Mouse (Mus musculus) CD4-positive, CD25-positive, alpha-beta regulatory T cell, adult 2 months (primary cell): ENCODE data around the gene Cdk5rap3.

ENCODE experiments used
- DNase-seq: peaks from one replicate; pipeline ENCODE4 v3.0.0-alpha.2; 2012; ENCODE audit warnings: low read depth, low spot score

Cdk5rap3 gene

DNA sequence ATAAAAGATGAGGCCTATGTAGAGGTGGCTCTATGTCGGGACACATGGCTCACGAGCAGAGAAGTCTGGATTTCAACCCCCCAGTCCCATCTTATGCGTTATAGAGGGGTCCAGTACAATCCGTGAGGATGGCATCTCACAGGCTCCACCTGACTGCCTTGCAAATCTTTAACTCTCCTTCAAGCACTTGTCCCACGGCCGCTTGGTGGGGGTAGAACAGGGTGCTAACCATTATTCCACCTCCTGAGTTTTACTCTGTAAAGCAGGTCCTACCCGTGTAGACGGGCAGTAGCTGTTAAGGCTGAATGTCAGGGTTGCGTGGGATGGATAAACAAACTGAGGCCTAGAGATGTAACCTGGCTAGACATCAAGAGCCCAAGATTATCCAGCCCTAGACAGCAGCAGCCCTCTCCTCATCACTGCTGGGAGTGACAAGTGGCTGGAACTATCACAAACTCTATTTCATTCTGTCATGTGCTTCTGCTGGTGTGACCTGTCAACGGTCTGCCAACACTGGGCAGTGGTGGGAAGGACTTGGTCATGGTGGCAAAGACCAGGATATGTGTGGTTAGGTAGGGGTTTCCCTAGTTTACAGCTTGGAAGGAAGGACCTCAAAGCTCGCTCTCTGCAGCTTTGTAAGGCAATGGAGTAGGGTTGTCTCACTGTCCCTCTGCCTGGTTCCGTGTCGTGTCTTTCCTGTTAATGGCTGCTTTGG lies 17.4 kb upstream of the Cdk5rap3 start:
- DNase-seq: no peak

GRCm38 (mm10) chr11:96931327-96932062 lies 15.2 kb upstream of the Cdk5rap3 start:
- no peak for DNase-seq

- no peak for DNase-seq
Observed at GRCm38 (mm10) chr11:96929766-96930331, 13.6 kb upstream of the Cdk5rap3 start.

- DNase-seq: no peak
Observed at GRCm38 (mm10) chr11:96929096-96929765, 12.9 kb upstream of the Cdk5rap3 start.

- DNase-seq: no peak
Observed at GRCm38 (mm10) chr11:96928691-96929090, 12.4 kb upstream of the Cdk5rap3 start.

DNA sequence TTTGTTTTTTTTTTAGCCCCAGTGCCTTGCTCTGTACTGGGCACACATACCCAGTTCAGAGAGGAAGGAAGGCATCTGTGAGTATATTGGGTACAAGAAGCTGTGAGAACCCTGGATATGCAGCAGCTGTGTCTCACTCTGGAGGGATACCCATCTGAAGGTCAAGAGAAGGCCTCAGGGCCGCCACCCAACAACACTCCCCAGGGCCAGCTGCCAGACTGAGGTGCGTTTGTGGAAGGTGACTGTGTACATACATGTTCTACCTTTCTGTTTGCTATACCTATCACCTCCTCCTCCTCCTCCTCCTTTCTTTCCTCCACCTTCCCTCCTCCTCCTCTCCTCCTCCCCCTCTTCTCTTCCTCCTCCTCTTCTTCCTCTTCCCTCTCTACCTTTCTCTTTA lies 11.8 kb upstream of the Cdk5rap3 start, which contains the start of gene Prr15l:
TSS of gene Prr15l (plus strand) at position 17 of the 400 bp plus-strand sequence.
- DNase-seq: no peak

- no peak for DNase-seq
Observed at GRCm38 (mm10) chr11:96926587-96926986, 10.3 kb upstream of the Cdk5rap3 start.

DNA sequence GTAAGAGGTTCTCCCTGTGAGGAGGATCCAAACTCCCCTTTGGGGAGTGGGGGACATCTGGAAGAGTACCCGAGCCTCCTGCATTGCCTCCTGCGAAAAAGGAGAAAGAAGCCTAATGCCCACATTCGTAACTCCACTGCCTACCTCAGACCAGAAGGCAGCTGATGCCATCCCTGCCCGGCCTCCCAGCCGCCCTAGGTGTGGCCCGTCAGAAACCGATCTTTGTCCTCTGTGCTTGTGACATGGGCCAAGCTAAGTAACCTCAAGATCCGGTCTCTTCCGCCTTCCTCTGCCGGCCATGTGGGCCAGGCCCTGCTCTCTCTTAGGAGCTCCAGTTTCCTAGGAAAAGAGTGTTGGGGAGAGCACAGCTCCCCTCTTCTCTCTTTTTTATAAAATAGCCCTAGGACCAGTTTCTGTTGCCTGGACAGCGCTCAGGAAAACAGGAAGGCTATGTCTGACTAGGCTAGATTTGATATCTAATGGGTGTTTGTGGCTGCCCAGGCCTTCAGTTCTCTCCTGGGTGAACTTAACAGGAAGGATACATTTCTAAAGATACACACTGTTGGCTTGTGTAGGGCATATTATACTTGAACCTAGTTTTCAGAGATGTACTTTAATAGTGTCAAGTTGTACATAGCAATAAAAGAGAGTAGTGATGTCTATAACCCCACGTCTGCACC lies 9.3 kb upstream of the Cdk5rap3 start:
- DNase-seq: no peak

GRCm38 (mm10) chr11:96924861-96925260 lies 8.6 kb upstream of the Cdk5rap3 start:
- DNase-seq: no peak

GRCm38 (mm10) chr11:96919003-96919402 lies 2.7 kb upstream of the Cdk5rap3 start:
- no peak for DNase-seq

GRCm38 (mm10) chr11:96917415-96917814 lies 1.1 kb upstream of the Cdk5rap3 start:
- no peak for DNase-seq

- no peak for DNase-seq
Observed at GRCm38 (mm10) chr11:96916885-96917396, 645 bp upstream of the Cdk5rap3 start.

GRCm38 (mm10) chr11:96912682-96913081 lies 3.6 kb downstream of the Cdk5rap3 start:
- DNase-seq: peak; percentile 50

- peak; percentile 87 for DNase-seq
Observed at GRCm38 (mm10) chr11:96910003-96910402, 6.3 kb downstream of the Cdk5rap3 start.

- no peak for DNase-seq
Observed at GRCm38 (mm10) chr11:96908594-96908993, 7.7 kb downstream of the Cdk5rap3 start.

DNA sequence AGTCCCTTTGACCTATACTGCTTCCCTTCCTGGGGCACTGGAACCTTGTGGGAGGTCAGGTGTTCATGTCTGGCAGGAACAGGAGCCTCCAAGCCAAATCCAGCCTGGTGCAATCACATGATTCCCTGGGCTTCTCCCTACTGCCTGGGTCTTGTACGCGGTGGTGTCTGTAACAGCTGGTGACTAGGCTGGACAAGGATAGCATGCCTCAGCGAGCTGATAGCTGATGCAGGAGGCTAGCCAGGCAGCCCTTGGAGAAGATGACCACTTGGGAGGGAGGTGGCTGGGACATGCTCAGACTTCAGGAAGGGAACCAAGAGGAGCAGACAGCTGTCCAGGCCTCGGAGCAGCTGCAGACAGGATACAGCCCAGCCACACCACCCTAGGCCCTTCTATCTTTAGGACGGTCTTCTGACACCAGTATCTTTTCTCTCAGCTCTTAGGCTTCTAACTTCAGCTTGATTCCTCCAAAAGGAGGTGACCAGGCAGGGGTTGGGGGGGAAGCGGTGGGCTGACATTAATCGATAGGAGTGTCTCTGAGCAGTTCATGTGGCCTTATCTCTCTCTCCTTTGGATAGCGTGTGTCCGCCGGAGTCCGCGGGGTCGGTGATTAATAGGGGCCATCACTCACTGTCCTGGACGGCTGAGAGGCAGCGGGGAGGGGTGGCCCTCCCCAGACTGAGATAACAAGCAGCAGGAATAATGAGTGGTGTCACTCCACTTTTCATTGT lies 9.7 kb downstream of the Cdk5rap3 start:
- DNase-seq: no peak

DNA sequence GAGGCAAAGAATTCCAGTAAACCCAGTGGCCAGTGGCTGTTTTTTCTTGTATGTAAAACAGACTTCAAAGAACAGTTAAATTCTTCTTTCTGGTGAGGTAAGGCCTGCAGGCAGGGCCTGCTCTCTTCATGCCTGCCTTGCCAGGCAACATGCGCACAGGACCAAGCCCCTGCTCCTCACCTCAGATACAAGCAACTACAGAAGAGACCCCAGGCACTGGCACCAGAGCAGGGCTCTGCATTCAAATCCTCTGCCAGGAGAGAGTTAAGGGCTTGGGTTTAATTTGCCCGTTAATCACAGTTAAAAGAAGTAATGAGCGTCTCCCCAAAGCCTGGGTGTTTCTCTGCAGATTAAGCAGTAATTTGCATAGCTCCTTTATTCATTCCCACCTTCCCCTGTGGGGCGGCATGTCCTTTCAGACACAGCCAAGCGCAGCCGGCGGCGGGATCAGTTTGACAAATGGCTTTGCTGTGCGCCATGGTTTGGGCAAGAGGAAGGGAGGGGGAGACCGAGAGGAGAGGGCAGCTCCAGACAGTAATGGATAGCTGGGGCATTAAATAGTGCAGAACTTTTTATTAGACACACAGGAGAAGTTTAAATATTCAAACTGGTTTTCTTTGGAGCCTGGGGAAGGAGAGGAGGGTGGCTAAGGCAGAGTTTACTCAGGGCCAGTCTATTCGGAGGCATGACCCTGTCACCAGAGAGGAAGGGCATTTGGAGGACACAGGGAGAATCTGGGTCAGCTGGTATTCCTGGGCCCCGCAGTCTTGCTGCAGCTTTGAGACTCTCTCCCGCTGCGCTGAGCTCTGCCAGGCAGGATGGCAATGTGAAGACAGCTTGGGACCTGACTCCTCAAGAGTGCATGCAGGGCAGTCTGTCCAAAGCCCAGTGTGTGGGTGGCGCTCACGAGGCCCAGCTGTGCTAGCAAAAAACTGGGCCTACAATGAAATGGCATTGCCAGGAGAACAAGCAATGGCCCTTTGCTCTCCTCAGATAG lies 13.4 kb downstream of the Cdk5rap3 start:
- no peak for DNase-seq

DNA sequence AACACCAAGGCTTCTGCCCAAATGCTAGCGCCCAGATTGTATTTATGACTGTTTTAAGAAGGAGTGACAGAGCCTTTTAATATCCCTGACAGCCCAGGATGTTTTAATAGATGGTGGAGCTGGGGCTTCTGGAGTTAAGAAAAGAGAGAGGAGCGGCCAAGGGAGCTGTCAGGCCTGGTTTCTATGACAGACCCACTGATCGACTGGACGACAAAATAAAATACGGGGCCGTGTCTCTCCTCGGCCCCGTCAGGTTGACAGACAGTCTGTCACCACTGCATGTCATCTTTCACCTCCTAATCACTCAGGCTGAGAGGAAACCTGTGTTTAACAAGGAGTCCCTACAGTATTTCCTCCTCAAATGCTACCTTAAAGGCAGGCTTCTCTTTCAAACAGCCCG lies 15.0 kb downstream of the Cdk5rap3 start:
- no peak for DNase-seq
